Mouse (Mus musculus): ENCODE measurements around the gene Ddr2.

GRCm38 (mm10) chr1:169948866-169949265 is 161.7 kb downstream of the Ddr2 start:
- TF ChIP-seq CTCF (IDR thresholded peaks at IDR 0.05; ENCODE audit: control insufficient read depth, insufficient read depth, low read length) (no peak), POLR2A (IDR thresholded peaks at IDR 0.05; ENCODE audit: borderline replicate concordance, control insufficient read depth, low read depth, low read length) (no peak)
